Mouse (Mus musculus): ENCODE data around the gene Gtf2ird2. TPM values are rescaled to one million over a fixed set of nuclear protein-coding genes. Genes with fewer than 3 reads are reported as not detected.

Gtf2ird2 gene
- polyA plus RNA-seq, 1 experiment from 2014 or later = 2.9 TPM

DNA sequence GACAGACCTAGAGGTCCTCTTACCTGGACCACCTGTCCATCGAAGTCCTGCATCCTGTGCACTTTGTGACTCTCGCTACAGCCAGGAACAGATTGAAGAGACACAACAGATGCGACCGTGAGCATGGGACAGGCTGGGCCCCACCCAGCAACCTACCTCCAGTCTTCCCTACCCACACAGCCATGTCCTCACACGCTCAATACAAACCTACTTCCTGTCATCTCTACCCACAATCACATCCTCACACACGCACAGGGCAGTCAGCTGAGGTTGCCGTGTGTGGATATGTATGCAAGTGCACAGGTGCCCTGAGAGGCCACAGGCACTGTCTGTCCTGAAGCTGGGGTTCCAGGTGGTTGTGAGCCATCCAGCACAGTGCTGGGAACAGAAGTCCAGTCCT lies 17.2 kb upstream of the Gtf2ird2 start:
- no peaks in the 10 kb centered on the region for H3K27me3 ChIP-seq (replicated peaks; ENCODE audit: control insufficient read depth, insufficient read depth, low read length)
- H3K27ac ChIP-seq (ENCODE audit: low read depth, low read length) = no peak overlapping the region
- H3K4me1 ChIP-seq (replicated peaks; ENCODE audit: control insufficient read depth, insufficient read depth, low read length) = no peaks in the 10 kb centered on the region
- no peak overlapping the region for H3K4me2 ChIP-seq (replicated peaks; ENCODE audit: low read depth)
- ATAC-seq = no peak
- H3K9me3 ChIP-seq (ENCODE audit: control insufficient read depth) = no peaks in the 10 kb centered on the region
- 84% methylated on average over 7 of the region's 7 CpGs for WGBS
- H3K36me3 ChIP-seq (ENCODE audit: control insufficient read depth, insufficient read depth) = peaks cover 56% of the 10 kb centered on the region
- no peak overlapping the region for H3K9ac ChIP-seq (ENCODE audit: low read depth, low read length)
- no peak overlapping the region for H3K4me3 ChIP-seq (ENCODE audit: low read depth, low read length)
- no peak for TF ChIP-seq CTCF (IDR thresholded peaks at IDR 0.05; ENCODE audit: low read depth)

DNA sequence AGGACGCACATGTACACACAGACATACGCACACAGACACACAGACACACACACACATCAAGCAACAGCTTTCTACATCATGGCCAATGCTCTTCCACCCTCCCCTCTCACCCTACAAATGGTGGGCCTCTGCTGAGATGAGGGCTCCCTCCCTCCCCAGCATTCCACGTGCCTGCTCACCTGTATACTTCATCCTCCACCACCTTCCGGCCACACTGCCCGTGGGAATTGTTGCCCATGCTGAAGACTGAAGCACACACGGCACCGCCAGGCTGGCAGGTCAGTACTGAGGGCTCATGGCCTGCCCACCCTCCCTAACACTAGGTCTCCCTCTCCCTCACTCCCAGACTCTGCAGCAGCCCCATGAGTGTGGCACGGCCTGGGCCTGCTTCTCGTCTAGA lies 15.8 kb upstream of the Gtf2ird2 start:
- Histone ChIP-seq H3K4me1 (replicated peaks; ENCODE audit: control insufficient read depth, insufficient read depth, low read length) (no peaks in the 10 kb centered on the region), H3K27me3 (replicated peaks; ENCODE audit: control insufficient read depth, insufficient read depth, low read length) (no peaks in the 10 kb centered on the region), H3K9me3 (ENCODE audit: control insufficient read depth) (no peaks in the 10 kb centered on the region), H3K4me3 (ENCODE audit: low read depth, low read length) (no peak overlapping the region), H3K9ac (ENCODE audit: low read depth, low read length) (no peak overlapping the region), H3K27ac (ENCODE audit: low read depth, low read length) (no peak overlapping the region), H3K36me3 (ENCODE audit: control insufficient read depth, insufficient read depth) (peaks cover 49% of the 10 kb centered on the region), H3K4me2 (replicated peaks; ENCODE audit: low read depth) (no peak overlapping the region)
- 86% methylated on average over 9 of the region's 9 CpGs for WGBS
- TF ChIP-seq CTCF (IDR thresholded peaks at IDR 0.05; ENCODE audit: low read depth) = no peak
- no peak for ATAC-seq

DNA sequence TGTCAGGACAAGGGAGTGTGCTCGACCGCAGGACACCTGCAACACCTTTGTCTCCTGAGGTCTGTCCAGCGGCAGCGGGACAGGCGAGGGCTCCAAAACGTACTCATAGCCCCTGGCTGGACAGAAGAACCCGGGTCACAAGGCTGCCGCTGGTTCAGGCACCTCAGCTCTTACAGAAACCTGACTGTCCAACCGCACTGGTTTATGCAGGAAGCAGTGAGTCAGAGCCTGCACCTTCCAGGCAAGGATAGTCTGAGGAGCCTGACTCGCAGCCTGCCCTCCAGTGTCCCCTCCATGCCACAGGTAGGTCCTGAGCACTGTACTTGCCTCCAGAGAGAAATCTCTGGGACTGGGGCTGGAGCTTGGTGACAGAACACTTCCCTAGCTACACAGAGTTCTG lies 14.6 kb upstream of the Gtf2ird2 start:
- 90% methylated on average over 10 of the region's 10 CpGs for WGBS
- Histone ChIP-seq H3K27me3 (replicated peaks; ENCODE audit: control insufficient read depth, insufficient read depth, low read length) (no peaks in the 10 kb centered on the region), H3K4me3 (ENCODE audit: low read depth, low read length) (no peak overlapping the region), H3K36me3 (ENCODE audit: control insufficient read depth, insufficient read depth) (peaks cover 40% of the 10 kb centered on the region), H3K4me1 (replicated peaks; ENCODE audit: control insufficient read depth, insufficient read depth, low read length) (no peaks in the 10 kb centered on the region), H3K9ac (ENCODE audit: low read depth, low read length) (no peak overlapping the region), H3K4me2 (replicated peaks; ENCODE audit: low read depth) (no peak overlapping the region), H3K9me3 (ENCODE audit: control insufficient read depth) (no peaks in the 10 kb centered on the region), H3K27ac (ENCODE audit: low read depth, low read length) (no peak overlapping the region)
- TF ChIP-seq CTCF (IDR thresholded peaks at IDR 0.05; ENCODE audit: low read depth) = no peak
- no peak for ATAC-seq

DNA sequence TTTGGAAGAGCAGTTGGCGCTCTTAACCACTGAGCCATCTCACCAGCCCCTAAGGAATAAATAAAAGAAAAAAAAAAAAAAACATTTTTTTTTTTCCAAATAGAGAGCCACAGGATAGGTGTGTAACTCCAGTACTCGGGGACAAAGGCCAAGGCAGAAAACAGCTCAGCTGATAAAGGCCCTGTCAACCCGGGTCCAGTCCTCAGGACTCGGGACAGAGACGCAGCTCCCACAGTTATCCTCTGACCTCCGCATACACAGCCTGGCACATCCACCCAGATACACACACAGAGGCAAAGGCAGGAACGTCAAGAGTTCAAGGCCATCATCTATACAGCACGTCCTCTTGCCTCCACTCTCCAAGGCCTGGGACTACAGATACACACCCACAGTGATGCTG lies 13.7 kb upstream of the Gtf2ird2 start:
- H3K27me3 ChIP-seq (replicated peaks; ENCODE audit: control insufficient read depth, insufficient read depth, low read length) = no peaks in the 10 kb centered on the region
- no peak overlapping the region for H3K27ac ChIP-seq (ENCODE audit: low read depth, low read length)
- peak; percentile 42; the same call in 1 of the 2 replicates for ATAC-seq
- peaks cover 38% of the 10 kb centered on the region for H3K36me3 ChIP-seq (ENCODE audit: control insufficient read depth, insufficient read depth)
- no peaks in the 10 kb centered on the region for H3K4me1 ChIP-seq (replicated peaks; ENCODE audit: control insufficient read depth, insufficient read depth, low read length)
- no peak overlapping the region for H3K4me2 ChIP-seq (replicated peaks; ENCODE audit: low read depth)
- no peak overlapping the region for H3K9ac ChIP-seq (ENCODE audit: low read depth, low read length)
- 64% methylated on average over 8 of the region's 8 CpGs for WGBS
- H3K9me3 ChIP-seq (ENCODE audit: control insufficient read depth) = no peaks in the 10 kb centered on the region
- TF ChIP-seq CTCF (IDR thresholded peaks at IDR 0.05; ENCODE audit: low read depth) = no peak
- H3K4me3 ChIP-seq (ENCODE audit: low read depth, low read length) = no peak overlapping the region

DNA sequence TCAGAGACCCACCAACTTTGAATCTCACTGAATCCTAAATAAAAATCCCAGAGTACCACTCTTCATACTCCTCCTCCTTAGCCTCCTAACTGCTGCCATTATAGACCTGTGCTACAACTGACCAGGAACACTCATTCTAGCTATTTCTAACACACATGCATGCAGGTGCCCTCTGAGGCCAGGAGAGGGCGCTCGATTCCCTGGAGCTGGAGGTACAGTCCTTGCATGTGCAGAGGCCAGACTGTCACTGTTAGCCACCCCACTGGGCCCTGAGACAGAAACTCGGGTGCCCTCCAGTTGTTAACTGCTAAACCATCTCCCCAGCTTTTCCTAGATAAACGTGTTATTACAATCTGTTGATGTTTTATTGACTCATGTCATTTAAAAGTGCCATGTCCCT lies 10.6 kb upstream of the Gtf2ird2 start:
- no peak overlapping the region for H3K4me3 ChIP-seq (ENCODE audit: low read depth, low read length)
- no peak overlapping the region for H3K9ac ChIP-seq (ENCODE audit: low read depth, low read length)
- ATAC-seq = no peak
- no peak overlapping the region for H3K27ac ChIP-seq (ENCODE audit: low read depth, low read length)
- H3K9me3 ChIP-seq (ENCODE audit: control insufficient read depth) = no peaks in the 10 kb centered on the region
- H3K4me2 ChIP-seq (replicated peaks; ENCODE audit: low read depth) = no peak overlapping the region
- WGBS = 40% methylated on average over 4 of the region's 4 CpGs
- H3K4me1 ChIP-seq (replicated peaks; ENCODE audit: control insufficient read depth, insufficient read depth, low read length) = no peaks in the 10 kb centered on the region
- no peaks in the 10 kb centered on the region for H3K27me3 ChIP-seq (replicated peaks; ENCODE audit: control insufficient read depth, insufficient read depth, low read length)
- peak; percentile 80 for TF ChIP-seq CTCF (IDR thresholded peaks at IDR 0.05; ENCODE audit: low read depth)
- peaks cover 14% of the 10 kb centered on the region for H3K36me3 ChIP-seq (ENCODE audit: control insufficient read depth, insufficient read depth)

DNA sequence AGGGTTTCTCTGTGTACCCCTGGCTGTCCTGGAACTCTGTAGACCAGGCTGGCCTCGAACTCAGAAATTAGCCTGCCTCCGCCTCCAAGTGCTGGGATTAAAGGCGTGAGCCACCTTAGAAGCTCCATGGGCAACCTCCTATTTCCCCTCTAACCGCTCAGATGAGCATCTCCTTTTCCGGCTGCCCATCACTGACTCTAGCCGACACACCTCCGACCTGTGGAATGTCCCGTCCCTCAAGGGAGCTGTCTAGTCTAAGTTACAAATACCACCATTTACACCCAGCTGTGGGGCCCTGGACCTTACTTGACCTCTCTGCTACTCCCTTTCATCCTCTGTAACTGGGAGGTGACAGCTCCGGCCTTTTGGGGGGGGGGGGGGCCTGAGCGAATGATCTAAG lies 8.1 kb upstream of the Gtf2ird2 start:
- peak overlapping the region; percentile 76 for H3K9ac ChIP-seq (ENCODE audit: low read depth, low read length)
- TF ChIP-seq CTCF (IDR thresholded peaks at IDR 0.05; ENCODE audit: low read depth) = no peak
- no peaks in the 10 kb centered on the region for H3K9me3 ChIP-seq (ENCODE audit: control insufficient read depth)
- 13% methylated on average over 10 of the region's 10 CpGs for WGBS
- H3K4me3 ChIP-seq (ENCODE audit: low read depth, low read length) = peak overlapping the region; percentile 95
- peak overlapping the region; percentile 78 for H3K4me2 ChIP-seq (replicated peaks; ENCODE audit: low read depth)
- peaks cover 12% of the 10 kb centered on the region for H3K36me3 ChIP-seq (ENCODE audit: control insufficient read depth, insufficient read depth)
- ATAC-seq = peak; percentile 18; the same call in 1 of the 2 replicates
- H3K4me1 ChIP-seq (replicated peaks; ENCODE audit: control insufficient read depth, insufficient read depth, low read length) = no peaks in the 10 kb centered on the region
- no peaks in the 10 kb centered on the region for H3K27me3 ChIP-seq (replicated peaks; ENCODE audit: control insufficient read depth, insufficient read depth, low read length)
- peak overlapping the region; percentile 77 for H3K27ac ChIP-seq (ENCODE audit: low read depth, low read length)

All from intestine, postnatal 0 days (tissue).